Mouse (Mus musculus) T-helper 2 cell (primary cell): ENCODE results near the gene Rap1a.

Experiments
- in situ Hi-C: fragments of 300-600 bp; cut with MboI, MseI; formaldehyde crosslinking; loops from one replicate; pipeline ENCODE4 v1.15.1; 2025; ENCODE audit warnings: high pct_unique_total_duplicates

Rap1a gene

DNA sequence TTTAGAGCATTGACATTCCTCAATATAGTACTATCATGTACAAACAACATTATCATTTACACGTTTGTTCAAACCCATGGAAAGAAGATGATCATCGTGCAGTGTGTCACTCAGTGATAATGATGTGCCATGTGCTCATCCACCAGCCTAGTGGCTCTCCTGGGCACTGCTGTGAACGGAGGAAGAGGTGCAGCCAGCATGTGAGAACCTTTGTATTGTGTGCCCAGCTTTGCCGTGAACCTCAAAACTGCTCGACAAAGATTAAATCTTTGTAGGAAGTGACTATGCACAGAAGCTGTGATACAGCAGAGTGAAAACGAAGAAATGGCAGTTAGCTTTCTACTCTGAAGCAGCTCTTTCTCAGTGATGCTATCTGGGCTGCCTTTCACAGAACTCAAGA is 32.6 kb downstream of the Rap1a start:
- in situ Hi-C loops = loop anchor here (5.0 to 10.0 kb wide), 2 partner anchors 39 to 1106 kb away; no protein-coding TSS in a partner anchor

GRCm38 (mm10) chr3:105763132-105763851 is 37.8 kb downstream of the Rap1a start:
- in situ Hi-C loops = loop anchor here (10.0 kb wide), 1 partner anchor 1112 kb away; no protein-coding TSS in a partner anchor

DNA sequence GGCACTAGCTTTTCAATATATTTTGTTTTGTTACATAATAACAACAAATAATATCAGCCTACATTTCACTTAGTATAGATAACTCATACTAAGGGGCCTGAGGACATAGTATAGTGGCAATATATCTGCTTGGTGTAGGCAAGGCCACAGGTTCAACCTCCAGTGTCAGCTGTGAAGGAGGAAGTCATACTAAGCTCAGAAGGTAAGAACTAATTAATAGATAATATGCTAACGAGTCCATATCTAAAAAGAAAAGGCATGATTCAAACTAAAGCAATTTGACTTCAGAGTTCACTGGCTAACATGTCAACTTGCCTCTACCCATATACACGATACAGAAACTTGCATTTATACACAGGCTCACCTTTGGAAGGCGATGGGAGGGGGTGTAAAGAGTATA is 41.1 kb downstream of the Rap1a start:
- in situ Hi-C loops = loop anchor here (10.0 kb wide), 1 partner anchor 1115 kb away; no protein-coding TSS in a partner anchor

DNA sequence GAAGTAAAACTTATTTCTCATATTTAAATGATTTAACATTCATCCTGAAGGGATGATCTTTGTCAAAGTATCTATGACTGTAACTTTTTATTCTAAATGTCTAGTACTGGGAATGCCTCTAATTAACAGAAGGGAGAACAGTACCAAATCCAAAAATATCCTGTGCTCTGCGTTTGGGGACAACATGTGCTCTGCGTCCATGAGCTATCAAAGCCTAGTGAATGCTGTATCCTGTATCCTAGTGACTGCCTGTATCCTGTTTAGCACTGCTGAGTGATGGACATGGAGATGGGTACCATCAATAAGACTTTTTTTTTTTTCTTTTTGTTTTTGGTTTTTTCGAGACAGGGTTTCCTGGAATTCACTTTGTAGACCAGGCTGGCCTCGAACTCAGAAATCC is 42.5 kb downstream of the Rap1a start:
- in situ Hi-C loops = no loop called here

GRCm38 (mm10) chr3:105758098-105758497 is 43.0 kb downstream of the Rap1a start:
- in situ Hi-C loops = no loop called here

- in situ Hi-C loops = no loop called here
Observed at GRCm38 (mm10) chr3:105757323-105758083, 43.6 kb downstream of the Rap1a start.

- in situ Hi-C loops = no loop called here
Observed at GRCm38 (mm10) chr3:105756505-105756904, 44.6 kb downstream of the Rap1a start.

DNA sequence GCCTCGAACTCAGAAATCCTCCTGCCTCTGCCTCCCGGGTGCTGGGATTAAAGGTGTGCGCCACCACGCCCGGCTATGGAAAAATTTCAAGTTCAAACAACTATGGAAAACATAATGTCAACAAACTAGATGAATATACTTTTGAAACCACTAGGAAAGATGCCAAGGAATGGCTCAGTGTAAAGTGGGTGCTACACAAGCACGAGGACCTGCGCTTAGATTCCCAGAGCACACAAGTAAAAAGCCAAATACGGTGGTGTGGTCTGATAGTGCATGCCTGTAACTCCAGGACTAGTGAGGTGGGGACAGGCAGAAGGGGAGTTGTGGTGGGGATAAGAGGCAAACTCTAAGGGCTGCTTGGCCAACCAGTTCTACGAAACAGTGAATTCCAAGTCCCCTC is 46.0 kb downstream of the Rap1a start:
- in situ Hi-C loops = no loop called here

GRCm38 (mm10) chr3:105754184-105754583 is 47.0 kb downstream of the Rap1a start:
- in situ Hi-C loops = no loop called here

GRCm38 (mm10) chr3:105750810-105751209 is 50.3 kb downstream of the Rap1a start:
- in situ Hi-C loops = no loop called here

GRCm38 (mm10) chr3:105746542-105746941 is 54.6 kb downstream of the Rap1a start:
- in situ Hi-C loops = no loop called here

DNA sequence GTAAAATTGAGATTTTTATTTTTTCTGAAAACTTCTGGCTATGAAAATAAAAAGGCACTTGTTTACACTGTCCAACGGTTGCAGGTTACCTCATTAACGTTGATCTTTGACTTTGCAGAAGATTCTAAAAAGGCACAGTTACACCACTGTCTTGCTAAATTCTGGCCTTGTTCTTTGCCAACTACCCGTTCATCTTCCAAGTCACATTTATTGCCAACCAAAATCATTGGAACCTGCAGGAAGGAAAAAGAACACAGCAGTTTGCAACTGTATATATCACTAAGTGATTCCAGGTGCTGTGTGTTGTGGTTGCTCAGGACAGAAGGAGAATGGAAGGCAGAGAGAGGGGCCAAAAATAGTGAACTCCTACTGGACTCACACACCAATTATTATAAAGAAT is 63.5 kb downstream of the Rap1a start:
- in situ Hi-C loops = loop anchor here (10.0 kb wide), 1 partner anchor 313 kb away; no protein-coding TSS in a partner anchor

- in situ Hi-C loops = loop anchor here (10.0 kb wide), 1 partner anchor 312 kb away; no protein-coding TSS in a partner anchor
Observed at GRCm38 (mm10) chr3:105737070-105737469, 64.1 kb downstream of the Rap1a start.

- in situ Hi-C loops = loop anchor here (10.0 kb wide), 1 partner anchor 311 kb away; no protein-coding TSS in a partner anchor
Observed at GRCm38 (mm10) chr3:105736148-105736547, 65.0 kb downstream of the Rap1a start.

GRCm38 (mm10) chr3:105735285-105735684 is 65.9 kb downstream of the Rap1a start:
- in situ Hi-C loops = loop anchor here (10.0 kb wide), 1 partner anchor 310 kb away; no protein-coding TSS in a partner anchor

DNA sequence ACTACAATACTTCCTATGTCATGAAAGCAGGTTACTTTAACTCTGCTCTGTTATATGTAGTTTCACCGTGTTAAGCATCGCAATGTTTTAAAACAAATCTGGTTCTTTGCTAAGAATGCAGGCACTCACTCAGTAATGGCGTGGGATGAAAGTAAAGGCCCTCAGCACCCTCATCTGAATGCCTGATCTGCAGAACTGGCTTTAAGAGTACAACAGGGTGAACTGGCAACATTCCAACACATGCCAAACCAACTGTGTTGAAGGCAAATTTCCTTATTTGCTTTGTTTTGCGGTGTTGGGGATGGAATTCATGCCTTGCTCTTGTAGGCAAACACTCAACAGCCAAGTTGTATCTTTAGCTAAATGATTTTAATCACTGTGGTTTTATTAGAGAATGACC is 67.6 kb downstream of the Rap1a start:
- in situ Hi-C loops = loop anchor here (10.0 kb wide), 1 partner anchor 309 kb away; no protein-coding TSS in a partner anchor

- in situ Hi-C loops = loop anchor here (10.0 kb wide), 1 partner anchor 308 kb away; no protein-coding TSS in a partner anchor
Observed at GRCm38 (mm10) chr3:105732360-105732759, 68.8 kb downstream of the Rap1a start.

DNA sequence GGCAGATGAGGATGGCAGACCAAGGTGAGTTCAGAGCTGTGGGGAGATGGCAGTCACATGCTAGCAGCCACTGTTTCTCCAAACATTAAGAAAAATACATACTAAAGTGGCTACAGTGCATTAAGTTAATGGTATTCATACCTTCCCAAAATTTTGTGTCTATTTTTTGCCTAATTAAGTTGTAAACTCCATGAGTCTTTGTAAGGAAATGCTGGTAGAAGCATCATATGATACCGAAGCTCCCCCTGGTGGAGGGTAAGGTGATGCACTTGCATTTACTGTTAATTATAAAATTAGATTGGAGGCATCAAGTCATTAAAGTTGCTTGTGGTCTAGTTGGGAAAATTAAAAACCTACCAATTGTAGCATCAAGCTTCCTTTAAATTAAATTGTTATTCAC is 75.1 kb downstream of the Rap1a start:
- in situ Hi-C loops = no loop called here

GRCm38 (mm10) chr3:105722510-105722909 is 78.6 kb downstream of the Rap1a start:
- in situ Hi-C loops = loop anchor here (5.0 kb wide), 1 partner anchor 45 kb away; no protein-coding TSS in a partner anchor

DNA sequence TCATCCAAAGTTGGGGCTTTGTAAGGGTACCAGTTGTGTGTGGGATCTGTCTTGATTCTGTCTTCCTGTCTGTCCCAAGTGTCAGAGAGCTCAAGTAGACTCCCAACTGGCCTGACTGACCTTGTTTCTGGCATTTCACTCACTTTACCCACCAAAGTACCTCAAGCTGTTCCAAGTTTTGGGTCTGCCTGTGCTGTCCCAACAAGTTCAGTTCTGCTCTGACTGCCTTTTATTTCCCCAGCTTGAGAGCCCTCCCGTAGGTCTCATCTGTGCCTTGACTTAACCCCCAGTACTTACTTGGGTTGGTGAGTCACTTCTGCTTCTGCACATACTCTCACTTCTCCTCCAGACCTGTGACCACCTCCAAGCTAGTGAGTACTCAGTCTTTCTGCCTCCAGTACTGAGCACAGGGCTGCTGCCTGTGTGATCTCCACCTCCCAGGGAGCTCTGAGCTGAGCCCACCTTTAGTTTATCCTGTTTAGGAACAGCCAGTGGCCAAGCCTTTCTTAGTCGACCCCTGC is 79.4 kb downstream of the Rap1a start:
- in situ Hi-C loops = loop anchor here (5.0 kb wide), 1 partner anchor 44 kb away; no protein-coding TSS in a partner anchor

GRCm38 (mm10) chr3:105720514-105720913 is 80.6 kb downstream of the Rap1a start:
- in situ Hi-C loops = loop anchor here (5.0 kb wide), 1 partner anchor 43 kb away; no protein-coding TSS in a partner anchor

DNA sequence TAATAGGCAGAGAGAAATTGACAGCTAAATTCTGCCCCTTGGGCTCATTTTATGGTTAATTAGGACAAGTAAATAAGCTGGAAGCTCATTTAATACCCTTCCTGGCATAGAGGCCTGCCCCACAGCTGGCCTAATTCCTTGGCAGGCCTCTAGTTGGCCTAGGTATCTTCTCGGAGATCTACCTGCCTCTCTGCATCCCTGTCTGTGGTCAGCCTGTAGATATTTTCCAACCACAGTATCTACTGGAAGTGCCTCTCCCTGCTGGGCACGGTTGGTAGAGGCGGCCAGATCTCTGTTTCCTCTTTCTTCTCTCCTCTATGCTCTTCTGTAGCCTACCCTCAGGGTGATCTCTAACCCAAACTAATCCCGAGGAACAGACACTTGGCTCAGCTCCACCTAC is 81.2 kb downstream of the Rap1a start:
- in situ Hi-C loops = loop anchor here (5.0 kb wide), 1 partner anchor 43 kb away; no protein-coding TSS in a partner anchor
